Mouse (Mus musculus) spleen, adult 2 months (tissue): ENCODE results near the gene Nlrp14.

Source experiments
- CTCF ChIP-seq: fragments of 200-500 bp; IDR thresholded peaks from 2 replicates; pipeline ENCODE4 v1.5.1; 2011; ENCODE audit warnings: mild to moderate bottlenecking, inconsistent platforms; ENCODE audit not compliant: insufficient read depth, insufficient read length, insufficient replicate concordance; ENCODE audit errors: extremely low read depth
- POLR2A ChIP-seq: fragments of 200-500 bp; IDR thresholded peaks from 2 replicates; pipeline ENCODE4 v1.6.1; 2011; ENCODE audit warnings: low read depth, low read length, inconsistent platforms

DNA sequence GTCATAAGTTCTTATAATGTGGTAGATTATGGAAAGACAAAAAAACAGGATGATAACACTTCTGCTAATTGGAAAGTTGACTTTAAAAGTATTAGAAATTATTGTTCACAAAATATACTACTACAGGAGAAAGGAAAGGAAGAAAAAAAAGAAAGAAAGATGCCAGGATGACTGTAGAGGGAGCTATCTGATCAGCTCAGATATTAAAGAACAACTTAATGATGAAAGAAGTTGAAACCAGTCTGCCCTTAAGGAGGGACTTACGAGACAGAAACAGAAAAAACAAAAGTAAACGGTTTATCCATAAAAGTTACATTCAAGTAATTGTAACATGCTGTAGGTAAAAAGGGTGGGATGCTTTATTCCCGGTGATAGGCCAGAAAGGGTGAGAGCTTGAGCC lies 70.7 kb downstream of the Nlrp14 start:
- TF ChIP-seq POLR2A (no peak), CTCF (no peak)
